Mouse (Mus musculus): ENCODE measurements at regions not wholly inside any gene's neighbourhood (a gene's known extent, or its start where the extent isn't known, plus 50 kb on each side); places are given as distances from the start of the nearest gene placed in this dataset.

- DNase-seq = no peak
Measured at GRCm38 (mm10) chr2:11362205-11362994, 190.5 kb downstream of the Prkcq start.

GRCm38 (mm10) chr2:11359280-11359679, 187.4 kb downstream of the Prkcq start:
- no peak for DNase-seq

- DNase-seq = no peak
Measured at GRCm38 (mm10) chr2:11356714-11357113, 184.8 kb downstream of the Prkcq start.

- DNase-seq = no peak
Measured at GRCm38 (mm10) chr2:11355594-11355993, 183.7 kb downstream of the Prkcq start.
